Mouse (Mus musculus) embryonic facial prominence, embryonic 11.5 days (tissue): ENCODE data around the gene Arid2. TPM values are rescaled to one million over a fixed set of nuclear protein-coding genes. Genes with fewer than 3 reads are reported as not detected.

Experiments
- ATAC-seq: fragments of 200-750 bp; cut with Nextera tagmentation; replicated peaks from 2 replicates; pipeline ENCODE4 v1.8.0; 2017; ENCODE audit warnings: low read depth; ENCODE audit not compliant: insufficient number of reproducible peaks, low FRiP score, low TSS enrichment
- DNase-seq: peaks from one replicate; pipeline ENCODE4 v3.0.0-alpha.2; 2015; ENCODE audit warnings: low spot score
- H3K27ac ChIP-seq: fragments of 300-500 bp; sonication (generic); replicated peaks from 2 replicates; pipeline ENCODE4 v1.5.1; 2014; ENCODE audit warnings: mild to moderate bottlenecking, low read depth, low read length, control low read depth
- H3K27me3 ChIP-seq: fragments of 300-500 bp; sonication (generic); 2 replicates; pipeline ENCODE4 v1.6.1; 2014; ENCODE audit warnings: mild to moderate bottlenecking, low read length, moderate library complexity, mixed read lengths; ENCODE audit not compliant: control insufficient read depth, insufficient read depth
- H3K36me3 ChIP-seq: fragments of 300-500 bp; sonication (generic); replicated peaks from 2 replicates; pipeline ENCODE4 v1.6.1; 2014; ENCODE audit warnings: low read depth, mild to moderate bottlenecking, low read length, moderate library complexity, mixed read lengths; ENCODE audit not compliant: control insufficient read depth, insufficient read depth
- H3K4me1 ChIP-seq: fragments of 300-500 bp; sonication (generic); 2 replicates; pipeline ENCODE4 v1.6.1; 2014; ENCODE audit warnings: low read length, mixed read lengths; ENCODE audit not compliant: control insufficient read depth, insufficient read depth
- H3K4me2 ChIP-seq: fragments of 300-500 bp; sonication (generic); 2 replicates; pipeline ENCODE4 v1.6.1; 2014; ENCODE audit warnings: low read depth, mild to moderate bottlenecking, control low read depth, low read length, moderate library complexity
- H3K4me3 ChIP-seq: fragments of 300-500 bp; sonication (generic); 2 replicates; pipeline ENCODE4 v1.5.1; 2014; ENCODE audit warnings: low read depth, low read length, control low read depth
- H3K9ac ChIP-seq: fragments of 300-500 bp; sonication (generic); replicated peaks from 2 replicates; pipeline ENCODE4 v1.6.1; 2014; ENCODE audit warnings: mild to moderate bottlenecking, control low read depth, low read length
- H3K9me3 ChIP-seq: fragments of 300-500 bp; sonication (generic); replicated peaks from 2 replicates; pipeline ENCODE4 v1.6.1; 2016; ENCODE audit warnings: mild to moderate bottlenecking, low read length, inconsistent platforms, mixed read lengths; ENCODE audit not compliant: control insufficient read depth
- WGBS: fragments of 180-500 bp; shearing (Covaris S2); extraction: QIAGEN DNeasy Blood & Tissue Kit; methylation state at CpG from one replicate; pipeline ENCODE4 v1.1.7; 2014; 5-methylcytosine and 5-hydroxymethylcytosine counted together
- polyA plus RNA-seq: library from polyadenylated mRNA; unstranded; fragments of >200 nt; fragmentation: Nextera tagmentation; extraction: Ambion mirVana; gene quantifications from 2 replicates; pipeline ENCODE4 v1.2.1, GENCODE M21; 2014

Arid2 gene
- polyA plus RNA-seq, 1 experiment from 2014 or later = 39.3 TPM

DNA sequence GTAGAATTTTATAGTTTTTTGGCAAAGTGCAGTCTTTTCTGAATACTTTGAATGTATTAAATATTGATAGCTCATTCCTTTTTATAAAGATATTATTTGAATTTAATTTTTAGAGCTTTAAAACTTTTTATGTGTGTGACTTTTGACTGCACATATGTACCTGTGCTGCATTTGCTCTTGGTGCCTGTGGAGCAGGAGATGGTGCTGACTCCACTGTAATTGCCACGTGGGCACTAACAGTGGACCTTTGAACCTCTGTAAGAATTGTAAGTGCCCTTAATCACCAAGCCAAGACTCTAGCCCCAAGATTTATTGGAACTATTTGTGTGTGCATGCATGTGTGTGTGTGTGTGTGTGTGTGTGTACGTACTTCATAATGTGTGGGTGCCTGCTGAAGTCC is 53.6 kb downstream of the Arid2 start:
- H3K9me3 ChIP-seq = no peaks in the 10 kb centered on the region
- H3K4me1 ChIP-seq = no peaks in the 10 kb centered on the region
- no peak overlapping the region for H3K4me2 ChIP-seq
- 86% methylated on average over 2 of the region's 2 CpGs for WGBS
- H3K27ac ChIP-seq = no peak overlapping the region
- ATAC-seq (no peak), DNase-seq (no peak)
- H3K9ac ChIP-seq = no peak overlapping the region
- H3K36me3 ChIP-seq = no peaks in the 10 kb centered on the region
- no peak overlapping the region for H3K4me3 ChIP-seq
- H3K27me3 ChIP-seq = no peaks in the 10 kb centered on the region

DNA sequence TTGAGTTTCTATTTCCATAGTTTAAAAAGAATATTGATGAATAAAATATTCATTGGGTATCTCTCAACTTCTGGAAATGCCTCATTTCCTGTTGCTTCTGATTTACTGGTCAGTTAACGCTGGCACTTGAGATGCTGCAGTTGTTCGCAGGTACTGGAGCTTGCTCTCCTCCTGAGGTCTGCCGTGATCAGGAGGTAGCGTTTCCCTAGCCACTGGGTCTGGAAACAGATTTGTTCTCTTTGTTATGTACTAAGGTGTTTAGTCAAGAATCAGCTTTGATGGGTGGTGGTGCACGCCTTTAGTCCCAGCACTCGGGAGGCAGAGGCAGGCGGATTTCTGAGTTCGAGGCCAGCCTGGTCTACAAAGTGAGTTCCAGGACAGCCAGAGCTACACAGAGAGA is 54.8 kb downstream of the Arid2 start:
- H3K9ac ChIP-seq = no peak overlapping the region
- WGBS = 94% methylated on average over 8 of the region's 8 CpGs
- no peaks in the 10 kb centered on the region for H3K4me1 ChIP-seq
- no peak overlapping the region for H3K4me3 ChIP-seq
- H3K4me2 ChIP-seq = no peak overlapping the region
- no peaks in the 10 kb centered on the region for H3K27me3 ChIP-seq
- DNase-seq (no peak), ATAC-seq (no peak)
- H3K36me3 ChIP-seq = no peaks in the 10 kb centered on the region
- no peak overlapping the region for H3K27ac ChIP-seq
- no peaks in the 10 kb centered on the region for H3K9me3 ChIP-seq

DNA sequence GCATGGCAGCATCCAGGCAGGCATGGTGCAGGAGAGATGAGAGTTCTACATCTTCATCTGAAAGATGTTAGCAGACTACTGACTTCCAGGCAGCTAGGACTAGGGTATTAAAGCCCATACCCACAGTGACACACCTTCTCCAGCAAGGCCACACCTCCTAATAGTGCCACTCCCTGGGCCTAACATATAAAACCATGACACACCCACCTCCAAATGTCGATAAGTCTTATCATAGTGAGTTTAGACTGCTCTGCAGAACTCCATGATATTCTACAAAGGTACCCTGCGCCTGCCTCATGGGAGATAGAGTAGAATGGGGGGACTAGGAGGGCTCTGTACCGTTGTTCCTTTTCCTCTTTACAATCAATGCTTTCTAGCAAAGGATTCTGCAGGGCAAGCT is 55.6 kb downstream of the Arid2 start:
- Histone ChIP-seq H3K4me3 (no peak overlapping the region), H3K9me3 (no peaks in the 10 kb centered on the region), H3K27ac (no peak overlapping the region), H3K9ac (no peak overlapping the region), H3K4me2 (no peak overlapping the region), H3K36me3 (no peaks in the 10 kb centered on the region), H3K27me3 (no peaks in the 10 kb centered on the region), H3K4me1 (no peaks in the 10 kb centered on the region)
- no peak for ATAC-seq
- DNase-seq = no peak
- 79% methylated on average over 3 of the region's 3 CpGs for WGBS

GRCm38 (mm10) chr15:96344591-96345285 is 57.4 kb downstream of the Arid2 start:
- no peaks in the 10 kb centered on the region for H3K27me3 ChIP-seq
- DNase-seq (no peak), ATAC-seq (no peak)
- H3K9me3 ChIP-seq = no peaks in the 10 kb centered on the region
- no peak overlapping the region for H3K4me2 ChIP-seq
- H3K4me3 ChIP-seq = no peak overlapping the region
- H3K27ac ChIP-seq = no peak overlapping the region
- H3K36me3 ChIP-seq = no peaks in the 10 kb centered on the region
- H3K4me1 ChIP-seq = no peaks in the 10 kb centered on the region
- WGBS = 67% methylated on average over 6 of the region's 7 CpGs
- H3K9ac ChIP-seq = no peak overlapping the region

- ATAC-seq = 0 out of 2 replicates have a peak, but pooled peaks have one; percentile 29
- 92% methylated on average over 6 of the region's 6 CpGs for WGBS
- H3K36me3 ChIP-seq = no peaks in the 10 kb centered on the region
- H3K27me3 ChIP-seq = no peaks in the 10 kb centered on the region
- no peak overlapping the region for H3K27ac ChIP-seq
- no peak for DNase-seq
- no peak overlapping the region for H3K4me3 ChIP-seq
- no peak overlapping the region for H3K4me2 ChIP-seq
- no peaks in the 10 kb centered on the region for H3K4me1 ChIP-seq
- H3K9me3 ChIP-seq = no peaks in the 10 kb centered on the region
- H3K9ac ChIP-seq = no peak overlapping the region
Measured at GRCm38 (mm10) chr15:96345312-96345849, 58.1 kb downstream of the Arid2 start.

- WGBS = 95% methylated on average over 9 of the region's 9 CpGs
- ATAC-seq = no peak
- no peak for DNase-seq
- Histone ChIP-seq H3K4me3 (no peak overlapping the region), H3K4me2 (no peak overlapping the region), H3K9ac (no peak overlapping the region), H3K9me3 (no peaks in the 10 kb centered on the region), H3K27me3 (no peaks in the 10 kb centered on the region), H3K27ac (no peak overlapping the region), H3K4me1 (no peaks in the 10 kb centered on the region), H3K36me3 (peaks cover 6% of the 10 kb centered on the region)
Measured at GRCm38 (mm10) chr15:96351432-96351831, 64.1 kb downstream of the Arid2 start.

GRCm38 (mm10) chr15:96358871-96359270 is 71.6 kb downstream of the Arid2 start:
- Histone ChIP-seq H3K4me3 (no peak overlapping the region), H3K9ac (no peak overlapping the region), H3K4me2 (no peak overlapping the region), H3K27me3 (no peaks in the 10 kb centered on the region), H3K9me3 (no peaks in the 10 kb centered on the region), H3K36me3 (peaks cover 11% of the 10 kb centered on the region), H3K4me1 (no peaks in the 10 kb centered on the region), H3K27ac (no peak overlapping the region)
- 94% methylated on average over 6 of the region's 6 CpGs for WGBS
- no peak for ATAC-seq
- no peak for DNase-seq

- DNase-seq (no peak), ATAC-seq (no peak)
- Histone ChIP-seq H3K9me3 (no peaks in the 10 kb centered on the region), H3K4me2 (no peak overlapping the region), H3K9ac (no peak overlapping the region), H3K27ac (no peak overlapping the region), H3K4me1 (no peaks in the 10 kb centered on the region), H3K27me3 (no peaks in the 10 kb centered on the region), H3K36me3 (peaks cover 13% of the 10 kb centered on the region), H3K4me3 (no peak overlapping the region)
- WGBS = 88% methylated on average over 5 of the region's 5 CpGs
Measured at GRCm38 (mm10) chr15:96360614-96361013, 73.3 kb downstream of the Arid2 start.
